Mouse (Mus musculus) small intestine, adult 2 months (tissue): Measurements from ENCODE around the gene Adam22. TPM values are rescaled to one million over a fixed set of nuclear protein-coding genes. Genes with fewer than 3 reads are reported as not detected.
"Not testable (repeated sequence)": the region's sequence is repeated elsewhere in the genome, so short reads cannot be mapped to it uniquely, and the experiment has no call there.

ENCODE experiments used
- H3K27ac ChIP-seq: fragments of 200-500 bp; 2 replicates; pipeline ENCODE4 v1.5.1; 2012; ENCODE audit warnings: low read depth, low read length, control low read depth, inconsistent platforms; ENCODE audit not compliant: insufficient read depth
- H3K27me3 ChIP-seq: fragments of 200-500 bp; 2 replicates; pipeline ENCODE4 v1.6.1; 2012; ENCODE audit warnings: mild to moderate bottlenecking, moderate library complexity, low read length, inconsistent platforms; ENCODE audit not compliant: control insufficient read depth, insufficient read depth
- H3K36me3 ChIP-seq: fragments of 200-500 bp; 2 replicates; pipeline ENCODE4 v1.6.1; 2012; ENCODE audit warnings: mild to moderate bottlenecking, low read length, control low read depth, inconsistent platforms; ENCODE audit not compliant: control insufficient read depth, insufficient read depth
- H3K4me1 ChIP-seq: fragments of 200-500 bp; 2 replicates; pipeline ENCODE4 v1.6.1; 2012; ENCODE audit warnings: low read length, inconsistent platforms, mixed read lengths; ENCODE audit not compliant: control insufficient read depth, insufficient read depth, insufficient read length
- H3K4me3 ChIP-seq: fragments of 200-500 bp; 2 replicates; pipeline ENCODE4 v1.5.1; 2012; ENCODE audit warnings: low read depth, mild to moderate bottlenecking, control low read depth, inconsistent platforms, low read length, moderate library complexity
- CTCF ChIP-seq: fragments of 200-500 bp; IDR thresholded peaks from 2 replicates; pipeline ENCODE4 v1.5.1; 2012; ENCODE audit warnings: low read depth, mild to moderate bottlenecking, control low read depth, inconsistent platforms, low read length, moderate library complexity, mixed read lengths; ENCODE audit not compliant: insufficient replicate concordance, insufficient read length; ENCODE audit errors: extremely low read depth
- POLR2A ChIP-seq: fragments of 200-500 bp; IDR thresholded peaks from 2 replicates; pipeline ENCODE4 v1.6.1; 2012; ENCODE audit warnings: low read depth, mild to moderate bottlenecking, control low read depth, inconsistent platforms, low read length, moderate library complexity
- WGBS: fragments of 180-500 bp; shearing (Covaris S2); methylation state at CpG from one replicate; pipeline ENCODE4 v1.1.7; 2018; 5-methylcytosine and 5-hydroxymethylcytosine counted together
- polyA plus RNA-seq: library from polyadenylated mRNA; depleted of rRNA; stranded (reverse); fragments of >200 nt; gene quantifications from 2 replicates; pipeline ENCODE4 v1.2.3, GENCODE M21; 2012

Adam22 gene
- polyA plus RNA-seq, 1 experiment = 0.22 TPM

DNA sequence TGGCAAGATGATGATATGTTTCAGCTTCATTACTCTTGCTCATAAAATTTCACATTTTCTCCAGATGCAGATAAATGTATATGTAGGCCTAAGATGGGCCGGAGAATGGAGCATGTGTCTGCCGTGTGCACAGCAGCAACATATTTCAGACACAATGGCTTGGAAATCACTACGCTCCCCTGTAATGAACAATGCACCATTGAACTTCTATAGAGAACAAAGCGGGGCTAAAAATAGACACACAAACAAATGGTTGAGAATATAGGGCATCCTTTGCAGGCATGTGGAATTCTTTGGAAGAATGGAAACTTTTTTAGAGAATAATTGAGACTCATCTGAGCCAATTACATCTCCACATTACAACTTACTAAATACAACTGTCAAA, 143.6 kb downstream of the Adam22 start:
- no peak overlapping the region for H3K27ac ChIP-seq
- no peaks in the 10 kb centered on the region for H3K27me3 ChIP-seq
- no peak overlapping the region for H3K4me3 ChIP-seq
- no peak for TF ChIP-seq POLR2A
- no peak for TF ChIP-seq CTCF
- no peaks in the 10 kb centered on the region for H3K36me3 ChIP-seq
- WGBS = 90% methylated on average over 4 of the region's 4 CpGs
- H3K4me1 ChIP-seq = no peaks in the 10 kb centered on the region

DNA sequence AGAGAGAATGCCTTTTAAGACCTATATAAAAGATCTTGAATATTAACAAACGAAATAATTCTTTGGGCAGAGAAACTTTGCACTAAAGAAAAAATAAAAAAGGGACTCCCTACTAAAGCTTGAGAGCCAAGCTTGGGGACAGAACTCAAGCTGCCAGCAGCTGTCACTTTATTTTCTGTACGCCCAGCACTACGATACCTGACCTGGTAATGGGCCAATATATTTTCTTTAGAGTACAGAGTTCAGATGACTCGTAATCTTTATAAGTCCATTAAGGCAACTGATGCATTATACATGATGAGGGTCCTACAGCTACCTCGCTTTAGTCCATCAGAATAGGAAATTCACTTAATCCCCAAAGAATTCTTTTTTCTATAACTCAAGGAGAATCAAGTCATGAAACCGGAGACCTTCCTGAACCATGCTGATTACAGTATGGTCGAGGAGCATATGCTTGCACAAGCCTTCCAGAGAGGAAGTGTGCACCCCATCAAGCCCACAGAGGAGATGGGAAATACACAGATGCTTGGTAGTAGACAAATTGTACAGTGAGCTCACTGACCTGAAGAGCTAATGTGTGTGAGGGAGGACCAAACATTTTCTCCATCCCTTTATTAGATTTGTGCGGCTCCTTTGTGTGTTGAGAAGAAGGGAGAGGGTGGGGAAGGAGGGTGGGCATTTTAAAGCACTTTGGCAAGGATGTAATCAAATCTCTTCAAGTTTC, 144.2 kb downstream of the Adam22 start:
- no peaks in the 10 kb centered on the region for H3K27me3 ChIP-seq
- H3K36me3 ChIP-seq = no peaks in the 10 kb centered on the region
- 73% methylated on average over 8 of the region's 8 CpGs for WGBS
- no peak overlapping the region for H3K4me3 ChIP-seq
- no peak for TF ChIP-seq CTCF
- TF ChIP-seq POLR2A = no peak
- no peaks in the 10 kb centered on the region for H3K4me1 ChIP-seq
- H3K27ac ChIP-seq = no peak overlapping the region

DNA sequence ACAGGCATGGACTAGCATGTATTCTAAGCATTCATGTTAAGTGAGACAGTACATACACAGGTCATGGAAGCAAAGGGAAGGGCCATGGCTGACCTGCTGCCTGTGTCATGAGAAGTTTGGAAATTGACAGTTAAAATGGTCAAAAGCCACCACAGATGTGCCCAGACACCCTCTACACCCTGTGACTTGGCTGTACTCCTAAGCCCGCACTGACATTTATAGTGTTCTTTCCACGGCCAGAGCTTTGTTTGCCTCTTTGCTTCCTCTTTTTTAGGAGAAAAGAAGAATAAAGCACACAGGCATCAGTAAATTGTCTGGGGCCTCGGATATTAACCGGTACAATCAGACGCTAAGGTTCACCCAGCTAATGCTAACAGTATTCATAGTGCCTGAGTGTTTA, 146.3 kb downstream of the Adam22 start:
- no peak overlapping the region for H3K4me3 ChIP-seq
- 73% methylated on average over 5 of the region's 5 CpGs for WGBS
- no peaks in the 10 kb centered on the region for H3K36me3 ChIP-seq
- H3K27ac ChIP-seq = no peak overlapping the region
- no peaks in the 10 kb centered on the region for H3K4me1 ChIP-seq
- H3K27me3 ChIP-seq = no peaks in the 10 kb centered on the region
- TF ChIP-seq POLR2A = no peak
- no peak for TF ChIP-seq CTCF

DNA sequence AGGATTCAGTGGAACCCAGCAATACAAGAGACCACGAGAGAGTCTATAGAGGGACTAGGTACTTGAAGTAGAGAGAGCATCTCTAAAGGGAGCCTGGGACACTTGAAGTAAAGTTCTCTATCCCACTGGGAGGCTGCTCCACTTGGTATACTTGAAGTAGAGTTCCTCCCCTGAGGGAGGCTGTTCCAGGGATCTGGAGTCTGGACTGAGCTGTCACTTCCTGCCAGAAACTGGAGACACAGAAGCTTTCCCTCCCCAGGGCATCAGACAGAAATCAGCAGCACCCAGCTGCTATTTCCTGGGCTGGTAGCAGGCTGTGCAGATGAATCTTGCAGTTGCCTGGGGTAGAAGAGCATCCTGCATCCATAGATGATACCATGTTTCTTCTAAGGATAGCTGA, 152.1 kb downstream of the Adam22 start:
- Histone ChIP-seq H3K27ac (no peak overlapping the region), H3K36me3 (no peaks in the 10 kb centered on the region), H3K4me3 (no peak overlapping the region), H3K27me3 (no peaks in the 10 kb centered on the region), H3K4me1 (no peaks in the 10 kb centered on the region)
- no peak for TF ChIP-seq CTCF
- no peak for TF ChIP-seq POLR2A
- WGBS = 59% methylated on average over 1 of the region's 1 CpGs

DNA sequence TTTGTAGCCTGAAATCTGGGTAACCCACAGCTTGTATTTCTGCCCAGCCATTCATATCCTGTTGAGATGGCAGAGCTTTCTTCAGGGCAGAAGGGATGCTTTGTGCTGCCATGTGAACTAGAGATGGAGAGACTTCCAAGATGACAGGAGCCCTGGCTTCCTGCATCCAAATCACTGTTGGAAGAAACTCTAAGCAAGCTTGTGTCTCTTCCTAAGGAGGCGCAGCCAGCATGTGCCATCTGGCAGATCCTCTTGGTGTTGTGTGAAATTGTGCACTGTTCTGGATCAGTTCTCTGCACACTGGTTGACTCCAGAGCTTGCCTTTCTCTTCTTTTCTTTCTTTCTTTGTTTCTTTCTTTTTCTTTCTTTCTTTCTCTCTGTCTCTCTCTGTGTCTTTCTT, 183.0 kb downstream of the Adam22 start:
- H3K27me3 ChIP-seq, H3K27ac ChIP-seq, H3K4me1 ChIP-seq, H3K36me3 ChIP-seq, H3K4me3 ChIP-seq: not testable (repeated sequence)
- WGBS = 86% methylated on average over 1 of the region's 1 CpGs

DNA sequence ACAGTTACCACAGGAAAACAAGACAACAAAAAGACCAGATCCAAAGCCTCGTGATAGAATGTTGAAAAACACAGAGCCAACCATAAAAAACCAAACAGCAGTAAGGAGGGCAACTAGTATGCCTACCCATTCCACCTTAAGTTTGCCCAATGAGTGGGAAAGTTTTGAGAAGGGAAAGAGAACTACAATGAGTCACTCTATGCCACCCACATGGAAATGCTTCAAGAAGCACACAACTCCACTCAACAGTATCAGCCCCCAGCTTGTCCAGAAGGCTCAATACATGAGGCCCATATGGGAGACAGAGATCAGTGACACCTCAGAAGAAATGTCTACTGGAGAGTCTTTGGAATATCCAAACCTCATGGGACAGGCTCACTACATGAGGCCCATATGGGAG, 187.3 kb downstream of the Adam22 start:
- H3K27me3 ChIP-seq = no peaks in the 10 kb centered on the region
- no peak overlapping the region for H3K4me3 ChIP-seq
- 80% methylated on average over 1 of the region's 1 CpGs for WGBS
- no peaks in the 10 kb centered on the region for H3K4me1 ChIP-seq
- H3K27ac ChIP-seq = no peak overlapping the region
- H3K36me3 ChIP-seq = no peaks in the 10 kb centered on the region
- TF ChIP-seq POLR2A = no peak
- TF ChIP-seq CTCF = no peak

DNA sequence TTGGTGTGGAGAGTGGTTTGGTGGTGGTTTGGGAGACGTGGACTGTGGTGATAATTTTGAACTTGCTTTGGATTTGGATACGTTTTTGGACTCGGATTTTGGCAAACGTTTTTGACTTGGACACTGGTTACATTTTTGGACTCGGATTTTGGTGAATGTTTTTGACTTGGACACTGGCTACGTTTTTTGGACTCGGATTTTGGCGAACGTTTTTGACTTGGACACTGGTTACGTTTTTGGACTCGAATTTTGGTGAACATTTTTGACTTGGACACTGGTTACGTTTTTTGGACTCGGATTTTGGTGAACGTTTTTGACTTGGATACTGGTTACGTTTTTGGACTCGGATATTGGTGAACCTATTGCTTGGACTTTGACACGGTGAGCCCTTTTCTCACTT, 189.8 kb downstream of the Adam22 start:
- WGBS = 87% methylated on average over 17 of the region's 17 CpGs
- H3K27ac ChIP-seq = no peak overlapping the region
- TF ChIP-seq POLR2A (no peak), CTCF (no peak)
- no peaks in the 10 kb centered on the region for H3K4me1 ChIP-seq
- H3K27me3 ChIP-seq = no peaks in the 10 kb centered on the region
- no peak overlapping the region for H3K4me3 ChIP-seq
- no peaks in the 10 kb centered on the region for H3K36me3 ChIP-seq
